Comparison of ENCODE assay signal across 8 mouse cellular contexts in genomic region chr4:3084021-3084545, GRCm38 (mm10).
DNase-seq lines count a peak whose midpoint lies in the region; ATAC-seq lines count a peak whose summit lies in the region.

No protein-coding gene starts in this region.

- H3K4me3 ChIP-seq in midbrain, embryonic 14.5 days (replicated peaks; ENCODE audit: low read depth, low read length) = no peak overlapping the region

- 70% methylated on average over 3 of the region's 3 CpGs for WGBS in midbrain, embryonic 14.5 days

- H3K36me3 ChIP-seq in midbrain, embryonic 14.5 days (ENCODE audit: control insufficient read depth, insufficient read depth, low read length) = no peaks in the 10 kb centered on the region

- no peak overlapping the region for H3K9ac ChIP-seq in midbrain, embryonic 14.5 days (replicated peaks; ENCODE audit: low read length)

- H3K9me3 ChIP-seq in midbrain, embryonic 14.5 days (ENCODE audit: control insufficient read depth, low read length) = peaks cover 81% of the 10 kb centered on the region

- no peaks in the 10 kb centered on the region for H3K27me3 ChIP-seq in midbrain, embryonic 14.5 days (ENCODE audit: control insufficient read depth, insufficient read depth, low read length)

- peak; percentile 0; the same call in 1 of the 2 replicates for ATAC-seq in midbrain, embryonic 14.5 days (ENCODE audit: low FRiP score, low TSS enrichment)

- H3K27ac ChIP-seq in midbrain, embryonic 14.5 days (replicated peaks; ENCODE audit: low read depth, low read length) = no peak overlapping the region

- H3K4me2 ChIP-seq in midbrain, embryonic 14.5 days (ENCODE audit: low read length) = no peak overlapping the region

- DNase-seq in embryo, embryonic 10 days (ENCODE audit: low spot score) = peak; percentile 5
- no peak for DNase-seq in embryo, embryonic 11 days
- peak; percentile 12 to 61 for DNase-seq in spleen, postnatal 4 days (ENCODE audit: low spot score in 2 of 2)
- DNase-seq in spleen, postnatal 14 days (ENCODE audit: low spot score in 2 of 2) = no peak
- DNase-seq in heart, postnatal 4 days = peak; percentile 4
- peak; percentile 0 for DNase-seq in midbrain, embryonic 14.5 days
- no peak for DNase-seq in retina, embryonic 14.5 days (ENCODE audit: low spot score)
- no peak for DNase-seq in frontal cortex, postnatal 25 days (ENCODE audit: low spot score in 2 of 2)

- H3K4me1 ChIP-seq in midbrain, embryonic 14.5 days (ENCODE audit: control insufficient read depth, insufficient read depth, low read length) = no peaks in the 10 kb centered on the region

Comparison
In these comparisons a context has a peak if more than half of its experiments do, and no peak if none do; other contexts are left out.
1. DNase-seq: peak in embryo, embryonic 10 days (single experiment), spleen, postnatal 4 days (2 of 2), heart, postnatal 4 days (single experiment) and midbrain, embryonic 14.5 days (single experiment); none in embryo, embryonic 11 days (single experiment), spleen, postnatal 14 days (0 of 2), retina, embryonic 14.5 days (single experiment) and frontal cortex, postnatal 25 days (0 of 2).